Mouse (Mus musculus): ENCODE measurements at regions not wholly inside any gene's neighbourhood (a gene's known extent, or its start where the extent isn't known, plus 50 kb on each side); places are given as distances from the start of the nearest gene placed in this dataset.
"Not testable (repeated sequence)": the region's sequence is repeated elsewhere in the genome, so short reads cannot be mapped to it uniquely, and the experiment has no call there.

GRCm38 (mm10) chr4:105844675-105845466 is 55.2 kb downstream of the Gm12728 start:
- DNase-seq: no peak

DNA sequence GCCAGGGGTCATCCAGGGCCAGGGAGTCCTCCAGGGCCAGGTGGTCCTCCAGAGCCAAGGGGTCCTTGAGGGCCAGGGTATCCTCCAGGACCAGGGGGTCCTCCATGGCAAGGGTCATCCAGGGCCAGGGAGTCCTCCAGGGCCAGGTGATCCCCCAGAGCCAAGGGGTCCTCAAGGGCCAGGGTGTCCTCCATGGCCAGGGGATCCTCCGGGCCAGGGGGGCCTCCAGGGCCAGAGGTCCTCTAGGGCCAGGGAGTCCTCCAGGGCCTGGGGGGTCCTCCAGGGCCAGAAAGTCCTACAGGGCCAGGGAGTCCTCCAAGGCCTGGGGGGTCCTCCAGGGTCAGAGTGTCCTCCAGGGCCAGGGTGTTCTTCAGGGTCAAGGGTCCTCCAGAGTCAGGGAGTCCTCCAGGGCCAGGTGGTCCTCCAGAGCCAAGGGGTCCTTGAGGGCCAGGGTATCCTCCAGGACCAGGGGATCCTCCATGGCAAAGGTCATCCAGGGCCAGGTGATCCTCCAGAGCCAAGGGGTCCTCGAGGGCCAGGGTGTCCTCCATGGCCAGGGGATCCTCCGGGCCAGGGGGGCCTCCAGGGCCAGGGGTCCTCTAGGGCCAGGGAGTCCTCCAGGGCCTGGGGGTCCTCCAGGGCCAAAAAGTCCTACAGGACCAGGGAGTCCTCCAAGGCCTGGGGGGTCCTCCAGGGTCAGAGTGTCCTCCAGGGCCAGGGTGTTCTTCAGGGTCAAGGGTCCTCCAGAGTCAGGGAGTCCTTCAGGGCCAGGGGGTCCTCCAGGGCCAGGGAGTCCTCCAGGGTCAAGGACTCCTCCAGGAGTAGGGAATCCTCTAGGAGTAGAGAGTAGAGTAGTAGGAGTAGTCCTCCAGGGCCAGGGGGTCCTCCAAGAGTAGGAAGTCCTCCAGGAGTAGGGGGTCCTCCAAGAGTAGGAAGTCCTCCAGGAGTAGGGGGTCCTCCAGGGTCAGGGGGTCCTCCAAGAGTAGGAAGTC is 56.6 kb downstream of the Gm12728 start:
- not testable (repeated sequence) for DNase-seq

GRCm38 (mm10) chr4:105853086-105853485 is 63.4 kb downstream of the Gm12728 start:
- DNase-seq: no peak

DNA sequence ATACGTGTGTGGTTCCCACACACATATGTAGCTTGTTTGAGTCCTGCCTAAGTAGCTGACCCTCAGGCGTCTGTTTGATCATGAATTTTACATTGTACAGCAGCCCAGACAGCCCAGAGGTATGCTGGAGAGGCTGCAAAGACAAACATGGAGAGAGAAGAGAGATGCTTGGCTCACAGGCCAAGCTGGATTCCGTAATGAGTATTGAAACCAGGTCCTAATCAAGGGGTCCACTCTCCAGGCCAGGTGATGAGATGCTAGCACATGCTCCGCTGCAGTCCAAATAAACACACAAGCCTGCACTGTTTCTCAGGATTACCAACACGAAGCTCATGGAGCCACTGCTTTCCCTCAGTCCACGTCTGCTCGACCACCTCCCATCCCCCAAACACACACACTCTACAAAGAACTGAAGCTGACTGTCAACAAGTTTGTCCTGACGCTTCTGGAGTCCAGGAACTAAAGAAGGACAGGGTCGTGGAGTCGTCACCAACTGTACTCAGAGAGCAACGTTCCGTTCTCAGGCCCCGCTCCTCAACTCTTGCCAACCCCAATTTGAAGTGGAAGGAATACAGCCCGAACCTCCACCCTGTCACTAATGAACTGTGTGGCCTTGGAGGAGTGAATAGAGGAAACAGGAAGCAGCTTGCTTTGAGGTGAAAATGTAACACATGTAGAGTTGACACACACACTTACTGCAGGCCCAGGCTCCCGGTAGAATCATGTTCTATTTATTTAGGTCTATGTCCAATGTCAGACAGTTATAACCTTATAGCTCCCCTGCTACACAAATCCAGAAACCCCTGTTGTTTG is 69.6 kb downstream of the Gm12728 start:
- no peak for DNase-seq

- DNase-seq: no peak
Observed at GRCm38 (mm10) chr4:105860930-105861653, 71.4 kb downstream of the Gm12728 start.

GRCm38 (mm10) chr4:105861654-105862037 is 72.0 kb downstream of the Gm12728 start:
- DNase-seq: no peak

GRCm38 (mm10) chr4:105870512-105870911 is 80.8 kb downstream of the Gm12728 start:
- no peak for DNase-seq

GRCm38 (mm10) chr4:105877246-105877645 is 87.6 kb downstream of the Gm12728 start:
- no peak for DNase-seq

GRCm38 (mm10) chr4:105879891-105880290 is 90.2 kb downstream of the Gm12728 start:
- DNase-seq: no peak

- no peak for DNase-seq
Observed at GRCm38 (mm10) chr4:105884791-105885190, 95.1 kb downstream of the Gm12728 start.

- no peak for DNase-seq
Observed at GRCm38 (mm10) chr4:105891438-105891837, 101.8 kb downstream of the Gm12728 start.

GRCm38 (mm10) chr4:105892065-105892464 is 102.4 kb downstream of the Gm12728 start:
- no peak for DNase-seq

DNA sequence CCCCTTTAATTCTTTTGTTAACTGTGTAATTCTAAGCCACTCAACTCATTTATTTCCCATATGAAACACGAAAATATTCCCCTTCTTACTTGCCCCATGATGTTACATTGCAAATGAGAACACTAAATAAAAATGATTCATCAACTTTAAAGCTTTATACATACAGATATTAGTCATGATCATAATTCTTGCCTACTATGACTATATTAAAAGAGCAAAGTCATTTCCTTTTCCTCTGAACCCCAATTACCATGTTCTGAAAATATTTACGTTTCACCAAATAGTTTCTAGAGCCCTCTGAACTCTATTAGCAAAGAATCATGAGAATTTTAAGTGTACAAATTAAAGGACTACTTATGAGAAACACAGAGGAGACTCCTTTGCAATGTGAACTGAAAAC is 105.4 kb downstream of the Gm12728 start:
- no peak for DNase-seq

DNA sequence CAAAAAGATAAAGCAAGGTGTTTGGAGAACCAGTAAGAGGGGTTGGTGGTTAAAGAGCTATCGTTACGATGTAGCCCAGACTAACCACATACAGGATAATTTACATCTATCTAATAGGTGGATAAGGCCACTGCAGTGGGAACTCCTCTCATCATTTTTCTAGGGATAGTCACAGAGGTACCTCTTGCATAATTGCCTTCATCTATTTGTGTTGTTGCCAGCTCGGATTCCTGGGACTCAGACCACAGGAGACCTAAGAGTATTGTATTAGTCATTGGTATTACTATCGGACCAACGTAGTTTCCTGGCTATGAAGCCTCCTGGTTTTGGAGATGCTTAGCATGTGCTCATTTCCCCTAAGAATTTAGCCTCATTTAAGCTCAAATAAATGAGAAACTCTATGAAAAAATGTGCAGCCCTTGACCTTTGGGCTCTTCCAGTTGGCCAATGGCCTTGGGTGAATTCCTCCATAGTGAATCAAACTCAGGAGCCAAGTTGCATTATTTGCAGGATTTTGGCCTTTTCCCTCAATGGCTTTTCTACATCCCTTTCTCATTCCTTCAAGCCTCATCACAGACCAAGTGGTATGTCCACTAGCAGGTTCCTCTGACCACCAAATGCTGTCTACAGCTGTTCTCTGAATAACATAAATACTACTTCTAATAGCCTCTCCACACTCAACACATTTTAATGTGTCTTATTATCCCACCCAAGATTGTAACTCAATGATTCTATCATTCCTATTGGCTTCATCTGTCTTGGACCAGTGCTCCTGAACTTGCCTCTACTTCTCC is 108.6 kb downstream of the Gm12728 start:
- DNase-seq: peak; percentile 26

- DNase-seq: no peak
Observed at GRCm38 (mm10) chr4:105904896-105905295, 115.2 kb downstream of the Gm12728 start.

DNA sequence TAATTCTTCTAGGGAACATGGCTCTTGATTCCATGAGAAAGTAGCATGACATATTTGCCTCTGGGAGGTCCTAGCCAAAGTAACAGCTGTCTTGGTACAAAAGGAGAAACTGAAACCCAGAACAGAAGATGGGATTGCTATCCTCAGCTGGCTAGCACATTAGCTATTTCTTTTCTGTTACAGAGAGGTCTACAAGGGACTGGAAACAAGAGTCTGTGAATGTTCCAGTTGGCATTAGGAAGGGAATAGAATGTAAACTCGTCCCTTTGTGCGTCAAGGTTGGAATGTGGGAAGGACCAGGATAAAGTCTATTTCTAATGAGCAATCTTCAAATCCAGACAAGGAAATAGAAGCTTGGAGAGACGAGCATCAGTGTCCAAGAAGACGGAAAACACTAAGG is 116.7 kb downstream of the Gm12728 start:
- DNase-seq: peak; percentile 26

- peak; percentile 49 for DNase-seq
Observed at GRCm38 (mm10) chr4:105907611-105908010, 117.9 kb downstream of the Gm12728 start.

GRCm38 (mm10) chr4:105908281-105908680 is 118.6 kb downstream of the Gm12728 start:
- DNase-seq: no peak

DNA sequence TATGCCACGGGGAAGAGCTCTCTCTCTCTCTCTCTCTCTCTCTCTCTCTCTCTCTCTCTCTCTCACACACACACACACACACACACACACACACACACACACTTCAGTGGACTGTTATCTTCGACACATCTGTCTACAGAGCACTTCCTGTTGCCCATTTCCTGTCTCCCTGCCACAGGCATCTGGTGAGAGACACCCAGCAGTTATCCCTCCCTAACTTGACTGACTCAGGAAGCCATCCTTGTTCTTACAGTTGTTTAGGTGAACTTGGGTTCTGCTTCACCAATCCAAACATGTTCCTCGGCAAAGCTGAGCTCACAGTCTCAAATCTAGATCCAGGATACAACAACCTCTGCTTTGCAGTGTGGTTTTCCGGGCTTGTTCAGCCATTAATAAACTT is 119.6 kb downstream of the Gm12728 start:
- no peak for DNase-seq

DNA sequence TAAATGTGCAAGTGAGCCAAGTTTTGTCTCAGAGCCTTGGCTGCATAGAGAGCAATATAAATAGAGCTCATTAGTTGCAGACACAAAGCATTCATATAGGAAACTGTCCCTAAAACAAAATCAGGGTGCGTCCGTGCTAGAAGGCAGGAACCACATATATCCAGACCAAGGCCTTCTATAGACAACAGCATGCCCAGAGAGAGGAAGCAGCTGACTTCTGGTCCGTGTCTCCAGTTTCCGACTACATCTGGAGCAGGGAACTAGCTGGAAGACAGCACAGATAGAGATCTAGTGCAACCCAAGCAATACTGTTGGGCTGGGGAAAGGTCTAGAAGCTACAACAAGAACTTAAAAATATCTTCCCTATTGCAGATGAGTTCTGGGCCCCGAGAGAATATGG is 121.0 kb downstream of the Gm12728 start:
- no peak for DNase-seq

- no peak for DNase-seq
Observed at GRCm38 (mm10) chr4:105911678-105912077, 122.0 kb downstream of the Gm12728 start.

Measured in lung, postnatal 36 days (tissue).